Mouse (Mus musculus): Measurements from ENCODE around the gene Rpf1. TPM values are rescaled to one million over a fixed set of nuclear protein-coding genes. Genes with fewer than 3 reads are reported as not detected.
A peak's percentile ranks its signal among the peaks of the same experiment; 100 is the strongest.

Rpf1 gene
- polyA plus RNA-seq, 1 experiment from 2014 or later, result 71.6 TPM

GRCm38 (mm10) chr3:146499431-146500002, 21.7 kb downstream of the Rpf1 start, which contains the start of the genes Spata1 and Gng5:
TSS of gene Spata1 (minus strand) at chr3:146499753.
TSS of gene Gng5 (plus strand) at chr3:146499807.
- Histone ChIP-seq H3K27ac (replicated peaks) (peak within 1 kb of the TSS; percentile 84), H3K4me2 (replicated peaks) (peak within 1 kb of the TSS; percentile 54), H3K9me3 (no peaks in the 10 kb centered on the region), H3K4me3 (peak within 1 kb of the TSS; percentile 84), H3K27me3 (no peaks in the 10 kb centered on the region; the same call in 1 of the 2 replicates), H3K4me1 (peaks cover 21% of the 10 kb centered on the region), H3K9ac (replicated peaks) (peak within 1 kb of the TSS; percentile 86), H3K36me3 (peaks cover 11% of the 10 kb centered on the region)
- WGBS, result under 1% methylated on average over 41 of the region's 88 CpGs
- ATAC-seq (ENCODE audit: low FRiP score, low read depth), result peak; percentile 90

- Histone ChIP-seq H3K27me3 (no peaks in the 10 kb centered on the region; the same call in 1 of the 2 replicates), H3K4me3 (peak overlapping the region; percentile 84), H3K9me3 (no peaks in the 10 kb centered on the region), H3K9ac (replicated peaks) (peak overlapping the region; percentile 86), H3K27ac (replicated peaks) (peak overlapping the region; percentile 84; the same call in 1 of the 2 replicates), H3K4me1 (peaks cover 21% of the 10 kb centered on the region), H3K36me3 (peaks cover 9% of the 10 kb centered on the region), H3K4me2 (replicated peaks) (peak overlapping the region; percentile 54)
- ATAC-seq (ENCODE audit: low FRiP score, low read depth), result no peak
- 4% methylated on average over 13 of the region's 13 CpGs for WGBS
These were observed 22.2 kb downstream of the Rpf1 start for GRCm38 (mm10) chr3:146498989-146499388.

GRCm38 (mm10) chr3:146494941-146495340, 26.3 kb downstream of the Rpf1 start:
- H3K27me3 ChIP-seq, result no peaks in the 10 kb centered on the region; the same call in 1 of the 2 replicates
- 29% methylated on average over 8 of the region's 8 CpGs for WGBS
- H3K4me1 ChIP-seq, result 0 out of 2 replicates have a peak, but pooled peaks cover 2% of the 10 kb centered on the region
- H3K4me3 ChIP-seq, result no peak overlapping the region
- no peak overlapping the region for H3K9ac ChIP-seq (replicated peaks)
- no peak for ATAC-seq (ENCODE audit: low FRiP score, low read depth)
- no peak overlapping the region for H3K27ac ChIP-seq (replicated peaks)
- no peaks in the 10 kb centered on the region for H3K9me3 ChIP-seq
- no peak overlapping the region for H3K4me2 ChIP-seq (replicated peaks)
- H3K36me3 ChIP-seq, result no peaks in the 10 kb centered on the region

GRCm38 (mm10) chr3:146486464-146486863, 34.8 kb downstream of the Rpf1 start:
- no peaks in the 10 kb centered on the region for H3K4me1 ChIP-seq
- ATAC-seq (ENCODE audit: low FRiP score, low read depth), result no peak
- no peaks in the 10 kb centered on the region for H3K9me3 ChIP-seq
- H3K4me3 ChIP-seq, result no peak overlapping the region
- H3K4me2 ChIP-seq (replicated peaks), result no peak overlapping the region
- H3K27ac ChIP-seq (replicated peaks), result no peak overlapping the region
- H3K36me3 ChIP-seq, result no peaks in the 10 kb centered on the region
- 91% methylated on average over 4 of the region's 4 CpGs for WGBS
- H3K27me3 ChIP-seq, result no peaks in the 10 kb centered on the region
- H3K9ac ChIP-seq (replicated peaks), result no peak overlapping the region

- Histone ChIP-seq H3K27ac (replicated peaks) (no peak overlapping the region), H3K36me3 (no peaks in the 10 kb centered on the region), H3K4me2 (replicated peaks) (no peak overlapping the region), H3K4me3 (no peak overlapping the region), H3K9ac (replicated peaks) (no peak overlapping the region), H3K9me3 (no peaks in the 10 kb centered on the region), H3K27me3 (no peaks in the 10 kb centered on the region), H3K4me1 (no peaks in the 10 kb centered on the region)
- ATAC-seq (ENCODE audit: low FRiP score, low read depth), result no peak
- 68% methylated on average over 2 of the region's 2 CpGs for WGBS
These were observed 39.2 kb downstream of the Rpf1 start for GRCm38 (mm10) chr3:146482044-146482443.

GRCm38 (mm10) chr3:146474428-146474827, 46.8 kb downstream of the Rpf1 start:
- no peaks in the 10 kb centered on the region for H3K27me3 ChIP-seq
- ATAC-seq (ENCODE audit: low FRiP score, low read depth), result no peak
- WGBS, result 92% methylated on average over 3 of the region's 3 CpGs

GRCm38 (mm10) chr3:146473741-146474140, 47.5 kb downstream of the Rpf1 start:
- Histone ChIP-seq H3K4me3 (no peak overlapping the region), H3K36me3 (no peaks in the 10 kb centered on the region), H3K4me2 (replicated peaks) (no peak overlapping the region), H3K27me3 (no peaks in the 10 kb centered on the region), H3K9ac (replicated peaks) (no peak overlapping the region), H3K9me3 (no peaks in the 10 kb centered on the region), H3K27ac (replicated peaks) (no peak overlapping the region), H3K4me1 (no peaks in the 10 kb centered on the region)
- ATAC-seq (ENCODE audit: low FRiP score, low read depth), result no peak

More at GRCm38 (mm10) chr3:146474428-146474827, 46.8 kb downstream of the Rpf1 start:
- Histone ChIP-seq H3K36me3 (no peaks in the 10 kb centered on the region), H3K4me2 (replicated peaks) (no peak overlapping the region), H3K4me3 (no peak overlapping the region), H3K27ac (replicated peaks) (no peak overlapping the region), H3K4me1 (no peaks in the 10 kb centered on the region), H3K9ac (replicated peaks) (no peak overlapping the region), H3K9me3 (no peaks in the 10 kb centered on the region)

GRCm38 (mm10) chr3:146472657-146473056, 48.6 kb downstream of the Rpf1 start:
- Histone ChIP-seq H3K4me3 (no peak overlapping the region), H3K36me3 (no peaks in the 10 kb centered on the region), H3K4me2 (replicated peaks) (no peak overlapping the region), H3K9me3 (no peaks in the 10 kb centered on the region), H3K4me1 (no peaks in the 10 kb centered on the region), H3K27ac (replicated peaks) (no peak overlapping the region), H3K9ac (replicated peaks) (no peak overlapping the region), H3K27me3 (no peaks in the 10 kb centered on the region)
- 75% methylated on average over 4 of the region's 4 CpGs for WGBS
- no peak for ATAC-seq (ENCODE audit: low FRiP score, low read depth)

- no peaks in the 10 kb centered on the region for H3K36me3 ChIP-seq
- H3K27me3 ChIP-seq, result no peaks in the 10 kb centered on the region
- no peak overlapping the region for H3K9ac ChIP-seq (replicated peaks)
- WGBS, result 74% methylated on average over 2 of the region's 2 CpGs
- no peaks in the 10 kb centered on the region for H3K4me1 ChIP-seq
- no peak for ATAC-seq (ENCODE audit: low FRiP score, low read depth)
- H3K9me3 ChIP-seq, result no peaks in the 10 kb centered on the region
- no peak overlapping the region for H3K4me3 ChIP-seq
- H3K4me2 ChIP-seq (replicated peaks), result no peak overlapping the region
- no peak overlapping the region for H3K27ac ChIP-seq (replicated peaks)
These were observed 52.0 kb downstream of the Rpf1 start for GRCm38 (mm10) chr3:146469226-146469625.

GRCm38 (mm10) chr3:146462939-146463338, 58.3 kb downstream of the Rpf1 start:
- no peak for ATAC-seq (ENCODE audit: low FRiP score, low read depth)
- H3K9me3 ChIP-seq, result no peaks in the 10 kb centered on the region
- no peak overlapping the region for H3K4me3 ChIP-seq
- no peak overlapping the region for H3K4me2 ChIP-seq (replicated peaks)
- no peaks in the 10 kb centered on the region for H3K27me3 ChIP-seq
- 65% methylated on average over 2 of the region's 2 CpGs for WGBS
- H3K9ac ChIP-seq (replicated peaks), result no peak overlapping the region
- H3K36me3 ChIP-seq, result no peaks in the 10 kb centered on the region
- no peaks in the 10 kb centered on the region for H3K4me1 ChIP-seq
- H3K27ac ChIP-seq (replicated peaks), result no peak overlapping the region

Data from midbrain, embryonic 12.5 days (tissue).